Comparison of ENCODE assay signal across 19 mouse cellular contexts in genomic region chr5:43915261-43915886, GRCm38 (mm10). TPM values are rescaled to one million over a fixed set of nuclear protein-coding genes. Genes with fewer than 3 reads are reported as not detected.
DNase-seq lines count a peak whose midpoint lies in the region; ATAC-seq lines count a peak whose summit lies in the region.
"Had no signal": no experiment of that assay in that cellular context is flagged by ENCODE, and none has a peak within 500 bp of the region (broad histone marks: within the 10 kb centered on the region; RNA-seq: fewer than 3 reads in every experiment).

No protein-coding gene starts in this region.

- intact Hi-C loops in left cerebral cortex, postnatal 36 days (cut with DNase I): no loop called here

- 0 out of 2 replicates have a peak, but pooled peaks have one; percentile 11 for ATAC-seq in common myeloid progenitor, adult 5-6 weeks (replicated peaks; ENCODE audit: low read depth, poor library complexity, severe bottlenecking)
- ATAC-seq in megakaryocyte, adult 5-6 weeks (ENCODE audit: poor library complexity, severe bottlenecking): peak; percentile 72
- 0 out of 2 replicates have a peak, but pooled peaks have one; percentile 26 for ATAC-seq in neutrophil, adult 5-6 weeks (ENCODE audit: extremely low read depth, insufficient number of reproducible peaks, low FRiP score, poor library complexity, severe bottlenecking)
- ATAC-seq: forebrain, embryonic 14.5 days; forebrain, postnatal 0 days; intestine, embryonic 15.5 days had no signal

- DNase-seq in CD4-positive, CD25-positive, alpha-beta regulatory T cell, adult 2 months (ENCODE audit: low read depth, low spot score): peak; percentile 3
- no peak for DNase-seq in layer of hippocampus, adult 9-11 months
- DNase-seq in urinary bladder, postnatal 14 days (ENCODE audit: low spot score): no peak
- DNase-seq in left cerebral cortex, postnatal 36 days (ENCODE audit: low spot score in 2 of 2): no peak
- DNase-seq in natural killer cell, adult 2 months (ENCODE audit: low spot score in 2 of 2): no peak
- DNase-seq: adrenal gland, adult 8-10 months; adrenal gland, postnatal 25 days; cerebellum, adult 11-12 months; cerebellum, adult 8-10 months; cerebellum, postnatal 10 days; cerebellum, postnatal 36 days; forebrain, postnatal 0 days; gastrocnemius, postnatal 36 days; heart, adult 11 months had no signal

RNA-seq across cellular contexts. Expression of gene Gm7879, which starts 2.4 kb away (rescaled TPM):
- 9.3 and 12.3 TPM in 2 replicates for total RNA-seq in common myeloid progenitor, adult 5-6 weeks (2017)
- total RNA-seq in megakaryocyte, adult 5-6 weeks (2015): 2.4 and 5.7 TPM in 2 replicates
- 1.7 and 3.1 TPM in 2 replicates for total RNA-seq in megakaryocyte, adult 5-6 weeks (2017)
- 2.6 and 3.2 TPM in 2 replicates for total RNA-seq in neutrophil, adult 5-6 weeks (2017)
- total RNA-seq in left cerebral cortex, postnatal 36 days (2021): 10 to 100 TPM; 11.4 to 13.5 TPM
- total RNA-seq: forebrain, postnatal 0 days had no signal

RNA-seq across cellular contexts. Expression of gene Cd38, which starts 47.0 kb away (rescaled TPM):
- 1.1 and 2.2 TPM in 2 replicates for total RNA-seq in common myeloid progenitor, adult 5-6 weeks (2017)
- 0.83 and 1.6 TPM in 2 replicates for total RNA-seq in megakaryocyte, adult 5-6 weeks (2015)
- total RNA-seq in megakaryocyte, adult 5-6 weeks (2017): 0.45 and 0.48 TPM in 2 replicates
- 71.3 and 74.3 TPM in 2 replicates for total RNA-seq in neutrophil, adult 5-6 weeks (2017)
- 1 to 10 TPM; 2.2 TPM for total RNA-seq in left cerebral cortex, postnatal 36 days (2021)

Comparison
In these comparisons a context has a peak if more than half of its experiments do, and no peak if none do; other contexts are left out.
1. ATAC-seq: peak in every context shown above with its lines; median percentile 72 in megakaryocyte, adult 5-6 weeks; 26 in neutrophil, adult 5-6 weeks; 11 in common myeloid progenitor, adult 5-6 weeks.
2. RNA of gene Cd38, which starts 47.0 kb away (total RNA-seq): 71.3 to 74.3 TPM in neutrophil, adult 5-6 weeks; 2.2 TPM in left cerebral cortex, postnatal 36 days, 1.1 to 2.2 TPM in common myeloid progenitor, adult 5-6 weeks and 0.45 to 1.6 TPM in megakaryocyte, adult 5-6 weeks; every median in the first group is over 10 times any median in the second.